Mouse (Mus musculus): ENCODE measurements around the gene Dao. TPM values are rescaled to one million over a fixed set of nuclear protein-coding genes. Genes with fewer than 3 reads are reported as not detected.
A peak's percentile ranks its signal among the peaks of the same experiment; 100 is the strongest.

The Dao gene
- polyA plus RNA-seq, 1 experiment from 2014 or later = not detected

GRCm38 (mm10) chr5:114040508-114040907, 37.0 kb downstream of the Dao start:
- H3K9ac ChIP-seq = no peak overlapping the region

GRCm38 (mm10) chr5:114040911-114041310, 37.4 kb downstream of the Dao start:
- Histone ChIP-seq H3K4me2 (no peak overlapping the region), H3K27me3 (0 out of 2 replicates have a peak, but pooled peaks cover 8% of the 10 kb centered on the region), H3K9ac (no peak overlapping the region), H3K4me1 (peaks cover 15% of the 10 kb centered on the region), H3K9me3 (no peaks in the 10 kb centered on the region), H3K4me3 (replicated peaks) (no peak overlapping the region), H3K36me3 (replicated peaks) (peaks cover 3% of the 10 kb centered on the region; the same call in 1 of the 2 replicates), H3K27ac (0 out of 2 replicates have a peak overlapping the region, but pooled peaks have one; percentile 8)
- 59% methylated on average over 1 of the region's 1 CpGs for WGBS
- ATAC-seq (ENCODE audit: low FRiP score) = no peak

More at GRCm38 (mm10) chr5:114040508-114040907, 37.0 kb downstream of the Dao start:
- 0 out of 2 replicates have a peak, but pooled peaks cover 8% of the 10 kb centered on the region for H3K27me3 ChIP-seq
- H3K9me3 ChIP-seq = no peaks in the 10 kb centered on the region
- peaks cover 3% of the 10 kb centered on the region; the same call in 1 of the 2 replicates for H3K36me3 ChIP-seq (replicated peaks)
- H3K4me3 ChIP-seq (replicated peaks) = no peak overlapping the region
- WGBS = 6% methylated on average over 7 of the region's 8 CpGs
- ATAC-seq (ENCODE audit: low FRiP score) = no peak
- peaks cover 19% of the 10 kb centered on the region for H3K4me1 ChIP-seq
- H3K27ac ChIP-seq = 0 out of 2 replicates have a peak overlapping the region, but pooled peaks have one; percentile 8
- no peak overlapping the region for H3K4me2 ChIP-seq

DNA sequence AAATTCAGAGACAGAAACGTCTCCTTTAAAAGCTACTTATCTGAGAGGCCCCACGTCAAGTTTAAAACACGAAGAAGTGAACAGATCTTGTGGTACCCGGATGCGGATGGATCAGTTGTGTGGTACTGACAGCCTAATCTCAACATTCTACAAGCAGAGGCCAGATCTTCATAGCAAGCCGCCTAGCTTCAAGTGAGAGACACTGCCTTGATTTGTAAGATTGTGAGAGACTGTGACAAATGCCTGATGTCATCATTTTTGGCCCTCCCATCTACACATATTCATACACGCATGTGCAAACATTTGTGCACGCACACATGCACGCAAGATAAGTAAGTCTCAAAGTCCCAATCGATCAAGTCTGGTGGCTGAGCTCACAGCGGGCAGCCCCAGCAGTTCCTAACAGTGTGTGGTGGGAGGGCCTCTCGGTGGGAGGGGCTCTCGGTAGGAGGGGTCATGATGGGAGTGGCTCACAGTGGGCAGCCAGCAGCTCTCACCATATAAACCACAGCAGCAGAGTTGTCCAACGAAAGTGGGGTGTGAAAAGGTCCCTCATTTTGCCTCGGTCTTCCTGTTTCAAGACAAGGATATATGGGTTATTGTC, 37.9 kb downstream of the Dao start:
- Histone ChIP-seq H3K4me1 (peaks cover 15% of the 10 kb centered on the region), H3K27me3 (0 out of 2 replicates have a peak, but pooled peaks cover 8% of the 10 kb centered on the region), H3K9me3 (no peaks in the 10 kb centered on the region), H3K4me3 (replicated peaks) (no peak overlapping the region), H3K9ac (no peak overlapping the region), H3K27ac (no peak overlapping the region), H3K4me2 (peak overlapping the region; percentile 24; the same call in 1 of the 2 replicates), H3K36me3 (replicated peaks) (peaks cover 3% of the 10 kb centered on the region; the same call in 1 of the 2 replicates)
- 23% methylated on average over 15 of the region's 15 CpGs for WGBS
- ATAC-seq (ENCODE audit: low FRiP score) = no peak

DNA sequence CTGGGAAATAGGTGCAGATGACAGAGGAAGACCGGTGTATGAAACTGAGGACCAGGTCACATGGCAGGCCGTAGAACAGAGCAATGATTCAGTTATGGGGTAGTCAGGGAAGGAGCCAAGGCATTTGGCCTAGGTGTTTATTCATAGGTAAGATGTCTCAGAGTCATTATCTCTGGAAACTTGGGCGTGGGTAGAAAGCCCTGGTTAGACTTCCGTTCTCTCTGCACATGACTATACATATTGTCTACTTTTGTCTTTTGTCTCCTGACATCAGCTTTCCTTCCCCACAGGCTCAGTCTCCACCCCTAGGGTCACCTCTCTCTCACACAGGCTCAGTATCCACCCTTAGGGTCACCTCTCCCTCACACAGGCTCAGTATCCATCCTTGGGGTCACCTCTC, 40.3 kb downstream of the Dao start:
- WGBS = 89% methylated on average over 4 of the region's 4 CpGs

DNA sequence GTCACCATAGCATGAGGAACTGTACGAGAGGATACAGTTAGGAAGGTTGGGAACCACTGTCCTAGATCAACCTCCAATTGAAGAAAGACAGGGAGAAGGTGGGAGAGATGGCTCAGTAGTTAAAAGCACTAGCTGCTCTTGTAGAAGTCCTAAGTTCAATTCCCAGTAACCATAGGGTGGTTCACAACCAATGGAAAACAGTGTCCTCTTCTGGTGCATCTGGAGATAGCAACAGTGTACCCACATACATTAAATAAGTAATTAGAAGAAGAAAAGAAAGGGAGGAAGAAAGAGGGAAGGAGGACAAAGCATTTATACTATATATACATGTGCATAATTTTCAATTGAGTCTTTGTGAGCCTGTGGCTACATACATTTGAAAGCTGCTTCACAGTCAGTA, 41.6 kb downstream of the Dao start:
- no peak overlapping the region for H3K4me3 ChIP-seq (replicated peaks)
- ATAC-seq (ENCODE audit: low FRiP score) = no peak
- no peak overlapping the region for H3K27ac ChIP-seq
- no peak overlapping the region for H3K4me2 ChIP-seq
- H3K4me1 ChIP-seq = peaks cover 18% of the 10 kb centered on the region
- no peak overlapping the region for H3K9ac ChIP-seq
- WGBS = 64% methylated on average over 1 of the region's 1 CpGs
- H3K9me3 ChIP-seq = no peaks in the 10 kb centered on the region
- H3K27me3 ChIP-seq = 0 out of 2 replicates have a peak, but pooled peaks cover 4% of the 10 kb centered on the region
- H3K36me3 ChIP-seq (replicated peaks) = peaks cover 3% of the 10 kb centered on the region; the same call in 1 of the 2 replicates

More for the DNA sequence above, 40.3 kb downstream of the Dao start:
- no peak overlapping the region for H3K4me2 ChIP-seq
- ATAC-seq (ENCODE audit: low FRiP score) = no peak
- no peak overlapping the region for H3K27ac ChIP-seq
- no peak overlapping the region for H3K9ac ChIP-seq
- H3K4me3 ChIP-seq (replicated peaks) = no peak overlapping the region
- peaks cover 3% of the 10 kb centered on the region; the same call in 1 of the 2 replicates for H3K36me3 ChIP-seq (replicated peaks)
- H3K27me3 ChIP-seq = 0 out of 2 replicates have a peak, but pooled peaks cover 4% of the 10 kb centered on the region
- H3K4me1 ChIP-seq = peaks cover 16% of the 10 kb centered on the region
- no peaks in the 10 kb centered on the region for H3K9me3 ChIP-seq

GRCm38 (mm10) chr5:114046151-114046550, 42.6 kb downstream of the Dao start:
- Histone ChIP-seq H3K4me3 (replicated peaks) (no peak overlapping the region), H3K9me3 (no peaks in the 10 kb centered on the region), H3K27me3 (0 out of 2 replicates have a peak, but pooled peaks cover 4% of the 10 kb centered on the region), H3K4me1 (peaks cover 11% of the 10 kb centered on the region), H3K4me2 (no peak overlapping the region), H3K27ac (no peak overlapping the region), H3K36me3 (replicated peaks) (peaks cover 5% of the 10 kb centered on the region; the same call in 1 of the 2 replicates), H3K9ac (no peak overlapping the region)
- no peak for ATAC-seq (ENCODE audit: low FRiP score)
- WGBS = 86% methylated on average over 3 of the region's 3 CpGs

DNA sequence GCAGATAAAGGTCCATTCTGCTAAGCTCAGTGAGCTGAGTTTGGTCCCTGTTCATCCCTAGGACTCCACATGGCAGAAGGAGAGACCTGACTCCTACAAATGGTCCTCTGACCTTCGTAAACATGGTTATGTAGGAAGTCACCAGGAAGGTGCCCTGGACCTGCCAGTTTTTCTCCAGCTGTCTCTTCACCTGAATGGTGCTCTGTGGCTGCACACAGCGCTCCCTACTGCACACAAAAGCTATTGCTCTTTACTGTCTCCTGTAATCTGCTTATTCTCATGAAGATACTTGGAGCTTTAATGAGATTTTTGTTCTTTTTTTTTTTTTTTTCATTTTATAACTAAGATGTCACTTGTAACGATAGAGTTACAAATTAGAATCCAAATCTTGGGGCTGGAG, 43.1 kb downstream of the Dao start:
- H3K4me3 ChIP-seq (replicated peaks) = no peak overlapping the region
- no peak overlapping the region for H3K9ac ChIP-seq
- H3K4me1 ChIP-seq = peaks cover 6% of the 10 kb centered on the region
- peaks cover 5% of the 10 kb centered on the region; the same call in 1 of the 2 replicates for H3K36me3 ChIP-seq (replicated peaks)
- no peak overlapping the region for H3K4me2 ChIP-seq
- 55% methylated on average over 3 of the region's 3 CpGs for WGBS
- no peaks in the 10 kb centered on the region for H3K9me3 ChIP-seq
- ATAC-seq (ENCODE audit: low FRiP score) = no peak
- H3K27me3 ChIP-seq = 0 out of 2 replicates have a peak, but pooled peaks cover 4% of the 10 kb centered on the region
- no peak overlapping the region for H3K27ac ChIP-seq

- ATAC-seq (ENCODE audit: low FRiP score) = no peak
- Histone ChIP-seq H3K9ac (no peak overlapping the region), H3K27me3 (0 out of 2 replicates have a peak, but pooled peaks cover 4% of the 10 kb centered on the region), H3K27ac (no peak overlapping the region), H3K4me3 (replicated peaks) (no peak overlapping the region), H3K9me3 (no peaks in the 10 kb centered on the region), H3K4me1 (peaks cover 3% of the 10 kb centered on the region; the same call in 1 of the 2 replicates), H3K36me3 (replicated peaks) (peaks cover 5% of the 10 kb centered on the region; the same call in 1 of the 2 replicates), H3K4me2 (no peak overlapping the region)
- 82% methylated on average over 5 of the region's 5 CpGs for WGBS
Measured at GRCm38 (mm10) chr5:114047182-114047581, 43.7 kb downstream of the Dao start.

DNA sequence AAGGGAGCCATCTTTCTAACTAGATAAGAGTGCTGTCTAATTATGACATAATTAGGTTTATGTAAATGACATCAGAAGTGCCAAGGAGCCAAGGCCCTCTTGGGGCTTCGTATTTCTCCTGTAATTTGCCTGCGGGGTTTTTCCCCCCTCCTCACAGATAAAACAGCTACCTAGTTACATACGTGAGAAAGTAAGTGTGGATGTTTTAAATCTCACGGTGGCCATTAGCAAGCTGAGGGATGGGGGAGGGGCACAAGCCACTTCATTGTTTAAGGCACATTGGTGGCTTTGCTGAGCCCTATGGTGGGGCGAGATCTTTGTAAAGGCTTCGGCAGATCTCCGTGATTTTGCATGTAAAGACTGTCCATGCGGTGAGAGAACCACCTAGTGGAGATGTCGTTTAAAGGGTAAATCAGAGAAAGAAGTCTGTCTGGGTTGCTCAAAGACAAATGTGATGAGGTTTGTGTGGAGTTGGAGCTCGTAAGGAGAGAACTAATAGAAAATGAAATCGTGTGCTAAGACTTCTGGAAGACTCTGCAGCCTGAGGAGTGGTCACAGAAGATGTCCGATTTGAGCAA, 45.3 kb downstream of the Dao start:
- WGBS = 56% methylated on average over 12 of the region's 12 CpGs
- Histone ChIP-seq H3K4me2 (no peak overlapping the region), H3K36me3 (replicated peaks) (0 out of 2 replicates have a peak, but pooled peaks cover 5% of the 10 kb centered on the region), H3K4me3 (replicated peaks) (no peak overlapping the region), H3K27me3 (0 out of 2 replicates have a peak, but pooled peaks cover 2% of the 10 kb centered on the region), H3K9ac (no peak overlapping the region), H3K9me3 (no peaks in the 10 kb centered on the region), H3K4me1 (peaks cover 3% of the 10 kb centered on the region; the same call in 1 of the 2 replicates), H3K27ac (no peak overlapping the region)
- no peak for ATAC-seq (ENCODE audit: low FRiP score)

GRCm38 (mm10) chr5:114052246-114052761, 48.8 kb downstream of the Dao start:
- Histone ChIP-seq H3K9me3 (no peaks in the 10 kb centered on the region), H3K4me2 (no peak overlapping the region), H3K27ac (no peak overlapping the region), H3K36me3 (replicated peaks) (0 out of 2 replicates have a peak, but pooled peaks cover 2% of the 10 kb centered on the region), H3K27me3 (no peaks in the 10 kb centered on the region), H3K4me3 (replicated peaks) (no peak overlapping the region), H3K9ac (no peak overlapping the region), H3K4me1 (peaks cover 3% of the 10 kb centered on the region; the same call in 1 of the 2 replicates)
- no peak for ATAC-seq (ENCODE audit: low FRiP score)
- WGBS = 35% methylated on average over 9 of the region's 9 CpGs

DNA sequence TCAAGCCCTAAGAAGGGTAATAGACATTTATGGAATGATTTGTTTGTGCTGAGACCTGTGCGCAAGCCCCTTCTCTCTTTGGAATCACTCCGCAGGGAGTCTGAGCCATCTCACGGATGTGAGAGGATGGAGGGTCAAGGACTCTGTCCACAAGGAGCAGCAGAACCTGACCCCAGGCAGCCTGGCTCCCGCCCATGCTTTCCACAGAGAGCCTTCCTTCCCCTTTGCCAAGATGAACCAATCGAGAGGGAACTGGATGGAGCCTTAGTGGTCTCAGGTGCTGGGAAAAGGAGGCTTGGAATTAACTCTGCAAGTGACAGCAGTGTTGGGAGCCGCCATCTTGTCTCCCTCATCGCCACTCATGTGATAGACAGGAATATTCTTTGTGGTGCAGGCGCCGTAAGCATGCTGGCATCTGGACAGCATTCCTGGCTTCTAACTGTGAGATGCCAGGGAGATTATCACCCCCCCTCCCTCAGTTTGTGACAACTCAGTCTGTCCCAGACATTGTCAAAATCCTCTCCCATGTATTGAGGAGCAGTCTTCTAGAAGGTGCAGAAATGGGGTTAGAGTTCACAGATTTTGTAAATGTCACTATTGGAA, 53.7 kb downstream of the Dao start:
- Histone ChIP-seq H3K9ac (no peak overlapping the region), H3K36me3 (replicated peaks) (0 out of 2 replicates have a peak, but pooled peaks cover 5% of the 10 kb centered on the region), H3K4me3 (replicated peaks) (no peak overlapping the region), H3K27ac (no peak overlapping the region), H3K27me3 (no peaks in the 10 kb centered on the region), H3K9me3 (no peaks in the 10 kb centered on the region), H3K4me1 (no peaks in the 10 kb centered on the region; the same call in 1 of the 2 replicates), H3K4me2 (no peak overlapping the region)
- 78% methylated on average over 9 of the region's 9 CpGs for WGBS
- ATAC-seq (ENCODE audit: low FRiP score) = no peak

GRCm38 (mm10) chr5:114061675-114062074, 58.2 kb downstream of the Dao start:
- Histone ChIP-seq H3K4me1 (no peaks in the 10 kb centered on the region), H3K9ac (no peak overlapping the region), H3K4me2 (no peak overlapping the region), H3K27ac (no peak overlapping the region), H3K4me3 (replicated peaks) (no peak overlapping the region), H3K27me3 (no peaks in the 10 kb centered on the region), H3K9me3 (no peaks in the 10 kb centered on the region), H3K36me3 (replicated peaks) (0 out of 2 replicates have a peak, but pooled peaks cover 12% of the 10 kb centered on the region)
- WGBS = 69% methylated on average over 7 of the region's 7 CpGs
- ATAC-seq (ENCODE audit: low FRiP score) = no peak
